ENCODE assay signal across 20 mouse cellular contexts in genomic region chr3:152559295-152559694, GRCm38 (mm10).
DNase-seq lines count a peak whose midpoint lies in the region; ATAC-seq and TF ChIP-seq lines count a peak whose summit lies in the region.
"Had no signal": no experiment of that assay in that cellular context is flagged by ENCODE, and none has a peak within 500 bp of the region (broad histone marks: within the 10 kb centered on the region; RNA-seq: fewer than 3 reads in every experiment).

No protein-coding gene starts in this region.

- TF ChIP-seq CTCF in liver, postnatal 0 days (IDR thresholded peaks at IDR 0.05; ENCODE audit: low read depth), result no peak
- TF ChIP-seq CTCF in liver, embryonic 14.5 days (IDR thresholded peaks at IDR 0.05; ENCODE audit: low read depth), result no peak
- no peak for TF ChIP-seq CTCF in lung, adult 2 months (IDR thresholded peaks at IDR 0.05; ENCODE audit: insufficient read depth, low read length)

- no peaks in the 10 kb centered on the region for H3K27me3 ChIP-seq in liver, postnatal 0 days (ENCODE audit: insufficient read depth, low read length)
- no peaks in the 10 kb centered on the region for H3K27me3 ChIP-seq in liver, embryonic 14.5 days (ENCODE audit: control insufficient read depth, insufficient read depth, low read length)
- H3K27me3 ChIP-seq: embryonic facial prominence, embryonic 12.5 days; forebrain, embryonic 13.5 days; intestine, embryonic 15.5 days had no signal

- peaks cover 3% of the 10 kb centered on the region for H3K4me1 ChIP-seq in liver, postnatal 0 days (ENCODE audit: insufficient read depth)
- H3K4me1 ChIP-seq in liver, embryonic 14.5 days (replicated peaks; ENCODE audit: control insufficient read depth in 2 of 2, insufficient read depth in 2 of 2, low read length in 1 of 2), result peaks cover 15 to 22% of the 10 kb centered on the region in 2 experiments
- H3K4me1 ChIP-seq in lung, adult 2 months (ENCODE audit: control insufficient read depth, insufficient read depth, low read length), result no peaks in the 10 kb centered on the region
- H3K4me1 ChIP-seq: embryonic facial prominence, embryonic 12.5 days; forebrain, embryonic 13.5 days; intestine, embryonic 15.5 days had no signal

- no peak; the same call in 1 of the 2 replicates for TF ChIP-seq EP300 in liver, postnatal 0 days (IDR thresholded peaks at IDR 0.05; ENCODE audit: low read depth)
- peak; percentile 51 for TF ChIP-seq EP300 in liver, embryonic 14.5 days (IDR thresholded peaks at IDR 0.05; ENCODE audit: low read depth)

- no peak for ATAC-seq in liver, postnatal 0 days
- no peak for ATAC-seq in liver, embryonic 14.5 days (ENCODE audit: insufficient read depth)
- ATAC-seq: activated CD4-positive, CD25-positive, alpha-beta regulatory T cell, adult 4 months; forebrain, embryonic 13.5 days; forebrain, postnatal 0 days; intestine, embryonic 15.5 days had no signal

- H3K9ac ChIP-seq in liver, postnatal 0 days (replicated peaks), result no peak overlapping the region
- H3K9ac ChIP-seq in liver, embryonic 14.5 days (replicated peaks), result no peak overlapping the region
- H3K9ac ChIP-seq: embryonic facial prominence, embryonic 12.5 days; forebrain, embryonic 13.5 days; forebrain, postnatal 0 days; hindbrain, embryonic 14.5 days; intestine, embryonic 15.5 days had no signal

- H3K36me3 ChIP-seq in liver, postnatal 0 days (replicated peaks; ENCODE audit: insufficient read depth, low read length), result no peaks in the 10 kb centered on the region
- no peaks in the 10 kb centered on the region for H3K36me3 ChIP-seq in liver, embryonic 14.5 days (replicated peaks; ENCODE audit: control insufficient read depth, insufficient read depth, low read depth)
- H3K36me3 ChIP-seq: embryonic facial prominence, embryonic 12.5 days; hindbrain, embryonic 10.5 days; intestine, embryonic 15.5 days had no signal

- H3K4me2 ChIP-seq in liver, postnatal 0 days (ENCODE audit: low read depth, low read length), result no peak overlapping the region
- H3K4me2 ChIP-seq in liver, embryonic 14.5 days (ENCODE audit: low read depth), result no peak overlapping the region
- H3K4me2 ChIP-seq: embryonic facial prominence, embryonic 12.5 days; forebrain, embryonic 13.5 days; heart, embryonic 11.5 days; hindbrain, embryonic 14.5 days; intestine, embryonic 15.5 days had no signal

- no peak overlapping the region for H3K4me3 ChIP-seq in liver, postnatal 0 days (ENCODE audit: low read depth, low read length)
- no peak overlapping the region for H3K4me3 ChIP-seq in liver, embryonic 14.5 days (ENCODE audit: insufficient read depth in 1 of 2, low read depth in 2 of 2, low read length in 2 of 2)
- H3K4me3 ChIP-seq in lung, adult 2 months (replicated peaks; ENCODE audit: extremely low read depth, low read depth, low read length), result no peak overlapping the region
- H3K4me3 ChIP-seq: embryonic facial prominence, embryonic 12.5 days; forebrain, embryonic 13.5 days; hindbrain, embryonic 10.5 days; intestine, embryonic 15.5 days had no signal

- WGBS in liver, postnatal 0 days (ENCODE audit: insufficient replicate concordance), result 36% methylated on average over 4 of the region's 4 CpGs
- 17% methylated on average over 4 of the region's 4 CpGs for WGBS in liver, embryonic 14.5 days (ENCODE audit: insufficient replicate concordance)
- 42% methylated on average over 4 of the region's 4 CpGs for WGBS in lung, adult 2 months

- H3K27ac ChIP-seq in liver, postnatal 0 days (ENCODE audit: low read depth), result no peak overlapping the region
- H3K27ac ChIP-seq in liver, embryonic 14.5 days, result no peak overlapping the region
- H3K27ac ChIP-seq: embryonic facial prominence, embryonic 12.5 days; forebrain, embryonic 13.5 days; hindbrain, embryonic 10.5 days; hindbrain, embryonic 14.5 days; intestine, embryonic 15.5 days had no signal

- no peak for TF ChIP-seq POLR2A in lung, adult 2 months (IDR thresholded peaks at IDR 0.05; ENCODE audit: borderline replicate concordance, extremely low read depth, low read depth, low read length)

- H3K9me3 ChIP-seq in liver, postnatal 0 days (ENCODE audit: low read length), result no peaks in the 10 kb centered on the region
- no peaks in the 10 kb centered on the region for H3K9me3 ChIP-seq in liver, embryonic 14.5 days (ENCODE audit: control insufficient read depth, low read length)
- H3K9me3 ChIP-seq: embryonic facial prominence, embryonic 12.5 days; forebrain, embryonic 13.5 days; hindbrain, embryonic 10.5 days; intestine, embryonic 15.5 days had no signal

- peak; percentile 18 for DNase-seq in liver
- no peak for DNase-seq in liver, postnatal 0 days
- DNase-seq in c-Kit-negative CD71-positive TER-119-positive erythroid progenitor cells, embryonic 14.5 days (ENCODE audit: low read depth, low spot score), result peak; percentile 8
- DNase-seq in liver, embryonic 14.5 days (ENCODE audit: low read depth in 3 of 3, low spot score in 3 of 3), result peak in 1 of 3 experiments; percentile 46
- no peak for DNase-seq in gastrocnemius, adult 8-10 months (ENCODE audit: low spot score in 2 of 2)
- DNase-seq in kidney, postnatal 10 days, result no peak
- no peak for DNase-seq in lung, adult 2 months
- DNase-seq: adrenal gland, postnatal 36 days; cerebellum, adult 11-12 months; cerebellum, adult 9-10 months; cerebellum, postnatal 25 days; forebrain, postnatal 0 days; gastrocnemius, postnatal 25 days had no signal

Comparison
In these comparisons a context has a peak if more than half of its experiments do, and no peak if none do; other contexts are left out.
1. DNase-seq: peak in liver (single experiment) and c-Kit-negative CD71-positive TER-119-positive erythroid progenitor cells, embryonic 14.5 days (single experiment); none in liver, postnatal 0 days (single experiment), gastrocnemius, adult 8-10 months (0 of 2), kidney, postnatal 10 days (single experiment) and lung, adult 2 months (single experiment).